Mouse (Mus musculus) spleen, postnatal 36 days (tissue): ENCODE results near the gene Sh3rf3.

Source experiments
- DNase-seq, 2 experiments: peaks; one replicate each; pipeline ENCODE4 v3.0.0; 2022; ENCODE audit warnings: low spot score in 2 of 2, mixed read lengths in 1 of 2

The Sh3rf3 gene

GRCm38 (mm10) chr10:59162185-59162897 is 349.2 kb downstream of the Sh3rf3 start:
- DNase-seq: peak in 1 of 2 experiments; percentile 14

GRCm38 (mm10) chr10:59166104-59166944 is 353.2 kb downstream of the Sh3rf3 start:
- DNase-seq: peak in 1 of 2 experiments; percentile 14

GRCm38 (mm10) chr10:59171042-59171441 is 357.9 kb downstream of the Sh3rf3 start:
- DNase-seq: no peak

GRCm38 (mm10) chr10:59172539-59172938 is 359.4 kb downstream of the Sh3rf3 start:
- DNase-seq: no peak

GRCm38 (mm10) chr10:59179620-59180019 is 366.5 kb downstream of the Sh3rf3 start:
- DNase-seq: no peak

GRCm38 (mm10) chr10:59182306-59182705 is 369.1 kb downstream of the Sh3rf3 start:
- no peak for DNase-seq
